Mouse (Mus musculus) kidney, embryonic 15.5 days (tissue): ENCODE results near the gene Fap. TPM values are rescaled to one million over a fixed set of nuclear protein-coding genes. Genes with fewer than 3 reads are reported as not detected.

Source experiments
- ATAC-seq: fragments of 200-750 bp; cut with Nextera tagmentation; replicated peaks from 2 replicates; pipeline ENCODE4 v1.8.0; 2017; ENCODE audit warnings: moderate TSS enrichment; ENCODE audit not compliant: low FRiP score
- H3K27ac ChIP-seq: fragments of 300-500 bp; sonication (generic); 2 replicates; pipeline ENCODE4 v1.5.1; 2015; ENCODE audit warnings: mild to moderate bottlenecking, inconsistent platforms
- H3K27me3 ChIP-seq: fragments of 300-500 bp; sonication (generic); 2 replicates; pipeline ENCODE4 v1.6.1; 2015; ENCODE audit warnings: inconsistent platforms
- H3K36me3 ChIP-seq: fragments of 300-500 bp; sonication (generic); 2 replicates; pipeline ENCODE4 v1.6.1; 2015; ENCODE audit warnings: inconsistent platforms
- H3K4me1 ChIP-seq: fragments of 300-500 bp; sonication (generic); 2 replicates; pipeline ENCODE4 v1.6.1; 2015; ENCODE audit warnings: inconsistent platforms
- H3K4me2 ChIP-seq: fragments of 300-500 bp; sonication (generic); 2 replicates; pipeline ENCODE4 v1.6.1; 2015; ENCODE audit warnings: moderate library complexity, mild to moderate bottlenecking, inconsistent platforms
- H3K4me3 ChIP-seq: fragments of 300-500 bp; sonication (generic); replicated peaks from 2 replicates; pipeline ENCODE4 v1.5.1; 2015; ENCODE audit warnings: mild to moderate bottlenecking, inconsistent platforms
- H3K9ac ChIP-seq: fragments of 300-500 bp; sonication (generic); 2 replicates; pipeline ENCODE4 v1.6.1; 2015; ENCODE audit warnings: mild to moderate bottlenecking, inconsistent platforms
- H3K9me3 ChIP-seq: fragments of 300-500 bp; sonication (generic); replicated peaks from 2 replicates; pipeline ENCODE4 v1.6.1; 2016; ENCODE audit warnings: inconsistent platforms
- WGBS: fragments of 180-500 bp; shearing (Covaris S2); methylation state at CpG from one replicate; pipeline ENCODE4 v1.1.7; 2015; ENCODE audit warnings: mixed read lengths; 5-methylcytosine and 5-hydroxymethylcytosine counted together
- polyA plus RNA-seq: library from polyadenylated mRNA; unstranded; fragments of >200 nt; fragmentation: Nextera tagmentation; extraction: Ambion mirVana; gene quantifications from 2 replicates; pipeline ENCODE4 v1.2.1, GENCODE M21; 2015

The Fap gene
- polyA plus RNA-seq, 1 experiment from 2014 or later, result 6.9 TPM

DNA sequence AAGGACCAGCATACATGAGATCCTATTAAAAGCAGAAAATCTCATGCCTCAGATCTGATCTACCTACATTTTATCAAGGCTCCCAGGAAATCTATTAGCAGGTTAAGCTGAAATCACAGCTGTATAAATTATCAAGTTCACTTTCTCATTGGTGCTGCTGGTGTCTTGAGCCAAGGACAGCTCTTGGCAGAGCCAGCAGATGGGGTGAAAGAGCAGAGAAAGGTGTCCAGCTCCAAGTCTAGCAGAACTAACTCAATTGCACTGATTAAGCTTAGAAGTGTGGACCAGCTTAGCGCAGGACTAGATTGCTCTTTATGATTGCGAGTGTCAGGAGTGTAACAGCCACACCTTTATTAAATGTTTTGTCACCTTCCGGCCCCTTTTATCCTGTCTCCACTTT, 89.0 kb downstream of the Fap start:
- no peak for ATAC-seq
- WGBS, result 78% methylated on average over 3 of the region's 3 CpGs
- Histone ChIP-seq H3K9me3 (no peaks in the 10 kb centered on the region), H3K36me3 (no peaks in the 10 kb centered on the region), H3K9ac (no peak overlapping the region), H3K4me1 (no peaks in the 10 kb centered on the region), H3K4me2 (no peak overlapping the region), H3K4me3 (no peak overlapping the region), H3K27ac (no peak overlapping the region), H3K27me3 (no peaks in the 10 kb centered on the region)

GRCm38 (mm10) chr2:62483550-62483949, 90.3 kb downstream of the Fap start, which contains the start of gene Gcg:
TSS of gene Gcg (minus strand) at chr2:62483650.
- no peak within 1 kb of the TSS for H3K27ac ChIP-seq
- no peak for ATAC-seq
- no peaks in the 10 kb centered on the region for H3K4me1 ChIP-seq
- H3K36me3 ChIP-seq, result no peaks in the 10 kb centered on the region
- no peak within 1 kb of the TSS for H3K4me2 ChIP-seq
- H3K9me3 ChIP-seq, result no peaks in the 10 kb centered on the region
- H3K4me3 ChIP-seq, result no peak within 1 kb of the TSS
- WGBS, result 88% methylated on average over 9 of the region's 9 CpGs
- no peaks in the 10 kb centered on the region for H3K27me3 ChIP-seq
- H3K9ac ChIP-seq, result no peak within 1 kb of the TSS

DNA sequence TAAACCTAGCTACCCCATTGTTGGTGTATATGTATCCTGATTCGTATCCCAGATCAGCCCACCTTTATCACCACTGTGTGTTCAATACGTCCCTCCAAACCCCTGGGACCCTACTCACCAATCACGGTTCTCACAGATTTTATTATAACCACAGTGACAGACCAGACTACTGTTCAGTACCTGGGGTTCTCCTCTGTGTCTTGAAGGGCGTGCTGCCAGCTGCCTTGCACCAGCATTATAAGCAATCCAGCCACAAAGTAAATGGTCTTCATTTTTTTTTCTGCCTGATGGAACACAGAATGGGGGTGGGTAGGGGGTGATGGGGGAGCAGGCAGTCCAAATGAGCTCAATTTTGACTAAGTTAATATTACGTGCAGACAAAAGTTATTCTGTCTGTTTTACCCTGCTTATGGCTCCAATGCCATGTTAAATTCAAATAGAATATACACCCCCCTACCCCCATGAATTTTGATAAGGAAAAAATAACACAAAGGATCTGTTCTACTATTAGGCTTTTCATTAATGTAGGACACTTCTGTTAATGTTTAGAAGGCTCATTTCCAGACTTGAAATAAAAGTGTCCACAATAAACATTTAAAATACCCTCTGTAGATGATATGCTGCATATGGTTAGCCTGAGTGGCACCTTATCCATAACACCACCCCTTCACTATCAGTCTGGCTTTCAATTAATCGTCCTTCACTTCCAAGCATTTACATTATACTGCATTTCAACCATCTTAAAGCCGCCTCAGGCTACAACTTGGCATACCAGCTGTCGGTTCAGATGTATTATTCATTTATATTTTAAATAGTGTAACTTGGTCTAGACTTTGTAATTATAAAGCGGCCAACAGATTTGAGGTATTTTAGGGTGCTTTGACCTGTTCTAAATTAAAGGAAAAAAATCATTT, 93.3 kb downstream of the Fap start:
- Histone ChIP-seq H3K9me3 (no peaks in the 10 kb centered on the region), H3K27me3 (no peaks in the 10 kb centered on the region), H3K27ac (no peak overlapping the region), H3K36me3 (no peaks in the 10 kb centered on the region), H3K4me2 (no peak overlapping the region), H3K4me1 (no peaks in the 10 kb centered on the region), H3K9ac (no peak overlapping the region), H3K4me3 (no peak overlapping the region)
- WGBS, result 77% methylated on average over 9 of the region's 9 CpGs
- no peak for ATAC-seq

DNA sequence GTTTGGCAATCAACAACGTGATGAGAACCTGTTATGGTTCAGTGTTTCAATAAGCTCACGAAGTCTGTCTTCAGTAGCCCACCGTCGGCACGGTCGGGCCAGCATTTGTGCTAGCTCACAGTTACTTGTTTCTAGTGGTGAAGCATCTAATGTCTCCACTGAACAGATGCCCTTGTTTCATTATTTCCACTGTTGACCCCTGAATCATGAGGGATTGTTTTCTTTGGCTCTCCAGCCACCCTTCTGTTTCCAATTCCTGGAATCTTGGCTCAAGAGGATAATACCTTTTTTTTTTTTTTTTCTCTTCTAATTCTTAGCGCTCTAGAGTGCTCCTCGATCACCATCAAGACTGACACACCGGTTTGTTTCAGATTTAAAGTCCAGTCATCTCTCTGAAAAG, 104.3 kb downstream of the Fap start:
- Histone ChIP-seq H3K4me2 (no peak overlapping the region), H3K9ac (no peak overlapping the region), H3K27me3 (no peaks in the 10 kb centered on the region), H3K36me3 (no peaks in the 10 kb centered on the region), H3K27ac (no peak overlapping the region), H3K9me3 (no peaks in the 10 kb centered on the region), H3K4me3 (no peak overlapping the region), H3K4me1 (no peaks in the 10 kb centered on the region)
- no peak for ATAC-seq
- 73% methylated on average over 9 of the region's 9 CpGs for WGBS

- H3K4me2 ChIP-seq, result no peak overlapping the region
- WGBS, result 82% methylated on average over 2 of the region's 2 CpGs
- H3K36me3 ChIP-seq, result no peaks in the 10 kb centered on the region
- H3K4me1 ChIP-seq, result peaks cover 17% of the 10 kb centered on the region; the same call in 1 of the 2 replicates
- no peak overlapping the region for H3K9ac ChIP-seq
- H3K9me3 ChIP-seq, result no peaks in the 10 kb centered on the region
- no peak for ATAC-seq
- H3K4me3 ChIP-seq, result no peak overlapping the region
- 0 out of 2 replicates have a peak, but pooled peaks cover 5% of the 10 kb centered on the region for H3K27me3 ChIP-seq
- H3K27ac ChIP-seq, result no peak overlapping the region
Measured at GRCm38 (mm10) chr2:62463287-62463686, 110.6 kb downstream of the Fap start.

GRCm38 (mm10) chr2:62462174-62462573, 111.7 kb downstream of the Fap start:
- H3K4me2 ChIP-seq, result no peak overlapping the region
- no peaks in the 10 kb centered on the region for H3K9me3 ChIP-seq
- H3K4me3 ChIP-seq, result no peak overlapping the region
- ATAC-seq, result no peak
- 0 out of 2 replicates have a peak, but pooled peaks cover 5% of the 10 kb centered on the region for H3K27me3 ChIP-seq
- H3K4me1 ChIP-seq, result peaks cover 17% of the 10 kb centered on the region; the same call in 1 of the 2 replicates
- WGBS, result 81% methylated on average over 2 of the region's 2 CpGs
- no peaks in the 10 kb centered on the region for H3K36me3 ChIP-seq
- no peak overlapping the region for H3K9ac ChIP-seq
- no peak overlapping the region for H3K27ac ChIP-seq

- Histone ChIP-seq H3K27me3 (0 out of 2 replicates have a peak, but pooled peaks cover 5% of the 10 kb centered on the region), H3K9me3 (no peaks in the 10 kb centered on the region), H3K4me1 (peaks cover 17% of the 10 kb centered on the region; the same call in 1 of the 2 replicates), H3K27ac (no peak overlapping the region), H3K9ac (no peak overlapping the region), H3K4me2 (no peak overlapping the region), H3K4me3 (no peak overlapping the region), H3K36me3 (no peaks in the 10 kb centered on the region)
- WGBS, result 67% methylated on average over 12 of the region's 12 CpGs
- ATAC-seq, result no peak
Measured at GRCm38 (mm10) chr2:62460815-62461450, 112.9 kb downstream of the Fap start.

- 41% methylated on average over 7 of the region's 7 CpGs for WGBS
- Histone ChIP-seq H3K4me3 (no peak overlapping the region), H3K4me2 (no peak overlapping the region), H3K9ac (no peak overlapping the region), H3K27me3 (0 out of 2 replicates have a peak, but pooled peaks cover 5% of the 10 kb centered on the region), H3K36me3 (no peaks in the 10 kb centered on the region), H3K9me3 (no peaks in the 10 kb centered on the region), H3K4me1 (peaks cover 17% of the 10 kb centered on the region; the same call in 1 of the 2 replicates), H3K27ac (no peak overlapping the region)
- 0 out of 2 replicates have a peak, but pooled peaks have one; percentile 33 for ATAC-seq
Measured at GRCm38 (mm10) chr2:62460231-62460710, 113.6 kb downstream of the Fap start.

- no peak for ATAC-seq
- Histone ChIP-seq H3K4me2 (no peak overlapping the region), H3K4me1 (peaks cover 17% of the 10 kb centered on the region; the same call in 1 of the 2 replicates), H3K27ac (no peak overlapping the region), H3K27me3 (0 out of 2 replicates have a peak, but pooled peaks cover 5% of the 10 kb centered on the region), H3K9ac (no peak overlapping the region), H3K4me3 (no peak overlapping the region), H3K9me3 (no peaks in the 10 kb centered on the region), H3K36me3 (no peaks in the 10 kb centered on the region)
- WGBS, result 39% methylated on average over 18 of the region's 18 CpGs
Measured at GRCm38 (mm10) chr2:62459241-62460174, 114.4 kb downstream of the Fap start.

DNA sequence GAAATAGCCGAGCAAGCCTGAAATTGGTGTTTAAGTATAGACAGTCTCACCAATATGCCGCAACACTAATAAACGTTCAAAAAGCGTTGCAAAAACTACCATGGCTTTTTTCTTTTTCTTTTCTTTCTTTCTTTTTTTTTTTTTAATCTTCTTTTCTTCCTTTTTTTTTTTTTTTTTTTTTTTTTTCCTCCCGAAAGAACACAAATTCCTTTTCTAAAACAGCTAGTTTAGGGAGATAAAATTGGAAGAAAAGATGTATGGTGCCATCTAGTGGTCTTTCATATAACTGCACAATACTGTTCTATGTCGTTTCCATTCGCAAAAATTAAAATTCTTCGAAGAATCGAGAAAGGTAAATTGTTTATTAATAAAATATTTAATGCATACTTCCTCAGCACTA, 115.8 kb downstream of the Fap start:
- Histone ChIP-seq H3K36me3 (no peaks in the 10 kb centered on the region), H3K27ac (no peak overlapping the region), H3K4me3 (no peak overlapping the region), H3K4me1 (peaks cover 17% of the 10 kb centered on the region; the same call in 1 of the 2 replicates), H3K9me3 (no peaks in the 10 kb centered on the region), H3K27me3 (0 out of 2 replicates have a peak, but pooled peaks cover 5% of the 10 kb centered on the region), H3K9ac (no peak overlapping the region), H3K4me2 (no peak overlapping the region)
- no peak for ATAC-seq
- WGBS, result 43% methylated on average over 9 of the region's 9 CpGs

GRCm38 (mm10) chr2:62454991-62455390, 118.9 kb downstream of the Fap start:
- ATAC-seq, result no peak

More at GRCm38 (mm10) chr2:62454991-62455390, 118.9 kb downstream of the Fap start:
- no peaks in the 10 kb centered on the region for H3K9me3 ChIP-seq
- H3K4me1 ChIP-seq, result peaks cover 9% of the 10 kb centered on the region; the same call in 1 of the 2 replicates
- H3K27me3 ChIP-seq, result 0 out of 2 replicates have a peak, but pooled peaks cover 5% of the 10 kb centered on the region
- H3K36me3 ChIP-seq, result no peaks in the 10 kb centered on the region
- WGBS, result 85% methylated on average over 11 of the region's 11 CpGs
- no peak overlapping the region for H3K27ac ChIP-seq
- no peak overlapping the region for H3K4me2 ChIP-seq
- H3K9ac ChIP-seq, result no peak overlapping the region
- no peak overlapping the region for H3K4me3 ChIP-seq
